Mouse (Mus musculus): Measurements from ENCODE around the gene Clasp1. TPM values are rescaled to one million over a fixed set of nuclear protein-coding genes. Genes with fewer than 3 reads are reported as not detected.

The Clasp1 gene
- polyA plus RNA-seq, 1 experiment, result 21.5 TPM

DNA sequence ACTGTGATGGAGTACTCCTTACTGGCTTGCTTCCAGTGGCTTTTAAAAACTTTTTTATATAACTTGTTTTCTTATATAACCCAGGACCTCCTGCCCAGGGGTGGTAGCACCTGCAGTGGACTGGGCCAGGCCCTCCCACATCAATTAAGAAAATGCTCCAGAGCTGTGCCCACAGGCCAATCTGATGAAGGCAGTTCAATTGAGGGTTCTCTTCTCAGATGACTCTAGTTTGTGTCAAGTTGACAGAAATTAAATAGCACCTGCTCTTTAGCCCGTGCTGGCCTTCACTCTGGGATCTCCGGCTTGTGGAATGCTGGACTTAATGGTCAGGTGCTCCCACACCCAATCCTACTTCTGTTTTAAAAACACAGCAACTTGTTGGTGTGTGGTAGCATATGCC is 112.8 kb downstream of the Clasp1 start:
- TF ChIP-seq POLR2A (IDR thresholded peaks at IDR 0.05; ENCODE audit: borderline replicate concordance, extremely low read depth, low read depth, low read length) (no peak), CTCF (IDR thresholded peaks at IDR 0.05; ENCODE audit: insufficient read depth, low read length) (no peak)
- DNase-seq, result no peak
- Histone ChIP-seq H3K4me3 (replicated peaks; ENCODE audit: extremely low read depth, low read depth, low read length) (no peak overlapping the region), H3K4me1 (ENCODE audit: control insufficient read depth, insufficient read depth, low read length) (no peaks in the 10 kb centered on the region)
- 85% methylated on average over 2 of the region's 2 CpGs for WGBS

DNA sequence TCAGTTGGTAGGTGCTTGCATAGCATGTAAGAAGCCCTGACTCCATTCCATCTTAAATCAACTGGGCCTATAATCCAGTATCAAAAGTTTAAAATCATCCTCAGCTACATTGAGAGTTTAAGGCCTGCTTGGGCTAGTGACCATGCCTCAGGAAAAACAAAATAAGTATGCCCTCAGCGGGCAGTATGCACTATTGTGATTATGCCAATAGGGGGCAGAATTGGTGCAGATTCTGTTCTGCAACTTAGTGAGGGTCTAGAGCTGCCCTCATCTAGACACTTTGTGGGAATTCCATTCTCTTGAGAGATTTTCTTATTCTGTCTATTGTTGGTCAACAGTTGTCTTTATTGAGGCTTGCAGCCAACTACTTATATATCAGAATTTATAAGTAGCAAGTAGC is 116.9 kb downstream of the Clasp1 start:
- DNase-seq, result no peak
- H3K4me3 ChIP-seq (replicated peaks; ENCODE audit: extremely low read depth, low read depth, low read length), result no peak overlapping the region
- H3K4me1 ChIP-seq (ENCODE audit: control insufficient read depth, insufficient read depth, low read length), result no peaks in the 10 kb centered on the region
- 91% methylated on average over 1 of the region's 1 CpGs for WGBS
- TF ChIP-seq CTCF (IDR thresholded peaks at IDR 0.05; ENCODE audit: insufficient read depth, low read length) (no peak), POLR2A (IDR thresholded peaks at IDR 0.05; ENCODE audit: borderline replicate concordance, extremely low read depth, low read depth, low read length) (no peak)

DNA sequence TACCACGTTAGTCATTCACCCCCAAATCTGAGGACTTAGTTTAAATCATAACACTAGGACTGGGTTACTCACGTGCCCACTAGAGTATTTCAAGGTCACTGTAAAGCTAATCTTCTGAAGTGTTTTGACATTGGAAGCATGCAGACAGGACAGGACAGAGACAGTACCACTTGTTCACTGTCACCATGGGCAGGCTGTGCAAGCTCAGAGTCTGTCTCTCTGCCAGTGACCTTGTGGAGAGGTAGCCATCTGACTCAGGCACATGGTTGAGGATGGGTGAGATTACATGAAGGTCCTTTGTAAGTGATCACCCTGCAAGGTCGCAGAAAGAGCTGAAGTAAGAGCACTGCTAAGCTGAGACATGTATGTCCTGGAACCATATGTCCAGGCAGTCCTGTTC is 122.1 kb downstream of the Clasp1 start:
- DNase-seq, result no peak
- TF ChIP-seq POLR2A (IDR thresholded peaks at IDR 0.05; ENCODE audit: borderline replicate concordance, extremely low read depth, low read depth, low read length) (no peak), CTCF (IDR thresholded peaks at IDR 0.05; ENCODE audit: insufficient read depth, low read length) (no peak)
- 85% methylated on average over 3 of the region's 3 CpGs for WGBS
- Histone ChIP-seq H3K4me1 (ENCODE audit: control insufficient read depth, insufficient read depth, low read length) (no peaks in the 10 kb centered on the region), H3K4me3 (replicated peaks; ENCODE audit: extremely low read depth, low read depth, low read length) (no peak overlapping the region)

DNA sequence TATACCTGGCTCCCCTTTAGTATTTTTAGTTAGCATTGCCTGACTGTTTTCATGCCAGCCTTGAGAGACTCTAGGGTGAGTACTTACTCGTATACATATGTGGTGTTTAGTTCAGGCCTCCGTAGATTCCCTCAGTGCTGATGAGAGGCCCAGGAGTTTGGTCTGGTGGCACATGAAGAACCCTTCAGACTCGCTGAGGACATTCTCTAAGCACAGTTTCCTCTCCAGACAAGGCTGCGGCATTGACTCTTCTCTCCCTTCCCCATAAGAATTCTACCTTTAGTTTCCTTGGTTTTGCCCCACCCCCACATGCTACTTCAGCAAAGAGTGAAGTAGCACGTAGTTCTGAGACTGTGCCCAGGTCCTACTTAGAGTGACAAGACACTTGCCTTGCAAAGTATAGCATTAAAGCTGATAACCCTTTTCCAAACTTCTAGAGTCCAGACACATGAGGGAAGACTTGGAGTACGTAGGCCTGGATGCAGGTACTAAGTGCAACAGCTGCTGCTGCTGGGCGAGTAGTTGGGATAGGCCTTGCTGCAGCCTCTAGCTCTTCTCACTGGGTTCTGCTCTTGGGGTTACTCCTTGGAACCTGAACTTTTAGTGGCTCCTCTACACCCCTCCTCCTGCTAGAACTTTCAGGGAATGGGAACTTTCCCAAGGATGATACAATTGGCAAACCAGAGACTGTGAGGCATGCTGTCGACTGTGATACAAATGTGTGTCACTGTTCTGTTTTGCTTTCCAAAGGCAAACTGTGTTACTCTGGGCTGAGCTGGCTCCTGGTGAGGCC is 123.1 kb downstream of the Clasp1 start:
- Histone ChIP-seq H3K4me3 (replicated peaks; ENCODE audit: extremely low read depth, low read depth, low read length) (no peak overlapping the region), H3K4me1 (ENCODE audit: control insufficient read depth, insufficient read depth, low read length) (no peaks in the 10 kb centered on the region)
- DNase-seq, result peak; percentile 12
- no peak for TF ChIP-seq POLR2A (IDR thresholded peaks at IDR 0.05; ENCODE audit: borderline replicate concordance, extremely low read depth, low read depth, low read length)
- TF ChIP-seq CTCF (IDR thresholded peaks at IDR 0.05; ENCODE audit: insufficient read depth, low read length), result no peak
- WGBS, result 75% methylated on average over 8 of the region's 8 CpGs

DNA sequence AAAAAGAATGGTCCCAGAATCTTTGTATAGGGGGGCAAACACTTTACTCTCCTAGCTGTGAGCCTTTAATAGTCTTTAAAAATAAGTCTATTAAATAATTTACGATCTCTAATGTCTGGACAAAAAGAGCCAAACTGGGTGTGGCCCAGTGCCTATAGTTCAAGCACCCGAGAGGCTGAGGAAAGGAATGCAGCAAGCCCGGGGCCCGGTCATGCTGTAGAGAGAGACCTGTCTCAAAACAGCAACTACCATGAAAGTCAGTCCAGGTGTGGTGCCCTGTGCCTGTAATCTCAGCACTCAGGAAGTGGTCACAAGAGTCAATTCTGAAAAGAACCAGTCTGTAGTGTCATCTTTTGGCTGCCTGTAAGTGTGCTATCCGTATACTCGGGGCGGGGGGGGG is 127.4 kb downstream of the Clasp1 start:
- TF ChIP-seq CTCF (IDR thresholded peaks at IDR 0.05; ENCODE audit: insufficient read depth, low read length) (no peak), POLR2A (IDR thresholded peaks at IDR 0.05; ENCODE audit: borderline replicate concordance, extremely low read depth, low read depth, low read length) (no peak)
- H3K4me1 ChIP-seq (ENCODE audit: control insufficient read depth, insufficient read depth, low read length), result no peaks in the 10 kb centered on the region
- DNase-seq, result no peak
- H3K4me3 ChIP-seq (replicated peaks; ENCODE audit: extremely low read depth, low read depth, low read length), result no peak overlapping the region
- 63% methylated on average over 7 of the region's 7 CpGs for WGBS

DNA sequence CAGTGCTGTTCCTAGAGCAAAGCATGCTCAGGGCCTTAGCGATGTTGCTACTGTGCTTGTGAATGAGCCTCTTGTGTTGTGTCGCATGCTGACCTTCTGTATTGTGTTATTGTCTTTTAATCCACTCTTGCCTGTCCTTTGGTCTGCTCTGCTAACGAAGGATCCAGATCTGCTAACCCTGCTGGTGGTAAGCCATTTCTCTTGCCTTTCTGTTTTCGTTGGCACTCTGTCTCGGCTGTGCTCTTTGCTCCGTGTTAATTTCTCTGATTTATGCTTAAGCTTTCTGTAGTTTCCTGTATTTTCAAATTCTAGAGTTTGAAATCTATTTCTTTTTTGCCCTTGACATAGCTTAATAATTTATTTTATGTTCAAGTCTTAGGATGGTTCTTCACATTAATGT is 134.3 kb downstream of the Clasp1 start:
- no peak for DNase-seq
- 93% methylated on average over 6 of the region's 6 CpGs for WGBS
- TF ChIP-seq CTCF (IDR thresholded peaks at IDR 0.05; ENCODE audit: insufficient read depth, low read length), result no peak
- no peak for TF ChIP-seq POLR2A (IDR thresholded peaks at IDR 0.05; ENCODE audit: borderline replicate concordance, extremely low read depth, low read depth, low read length)
- Histone ChIP-seq H3K4me1 (ENCODE audit: control insufficient read depth, insufficient read depth, low read length) (no peaks in the 10 kb centered on the region), H3K4me3 (replicated peaks; ENCODE audit: extremely low read depth, low read depth, low read length) (no peak overlapping the region)

DNA sequence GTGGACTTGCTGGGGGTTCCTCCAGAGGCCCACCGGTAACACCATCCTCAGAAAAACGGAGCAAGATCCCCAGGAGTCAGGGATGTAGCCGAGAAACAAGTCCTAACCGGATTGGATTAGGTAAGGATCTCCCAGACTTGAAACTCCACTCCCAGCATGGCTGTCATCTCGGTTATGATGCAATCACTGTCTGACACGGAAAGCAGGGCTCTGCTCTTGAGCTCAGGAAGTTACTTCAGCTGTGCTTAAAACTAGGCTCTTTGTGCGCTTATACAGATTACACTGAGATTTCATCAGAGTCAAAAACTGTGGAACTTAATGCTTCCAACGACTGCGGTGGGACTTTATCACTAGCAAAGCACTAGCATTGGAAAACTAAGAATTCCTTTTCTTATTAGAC is 136.5 kb downstream of the Clasp1 start:
- Histone ChIP-seq H3K4me3 (replicated peaks; ENCODE audit: extremely low read depth, low read depth, low read length) (no peak overlapping the region), H3K4me1 (ENCODE audit: control insufficient read depth, insufficient read depth, low read length) (no peaks in the 10 kb centered on the region)
- TF ChIP-seq POLR2A (IDR thresholded peaks at IDR 0.05; ENCODE audit: borderline replicate concordance, extremely low read depth, low read depth, low read length) (no peak), CTCF (IDR thresholded peaks at IDR 0.05; ENCODE audit: insufficient read depth, low read length) (no peak)
- no peak for DNase-seq
- 70% methylated on average over 9 of the region's 9 CpGs for WGBS

DNA sequence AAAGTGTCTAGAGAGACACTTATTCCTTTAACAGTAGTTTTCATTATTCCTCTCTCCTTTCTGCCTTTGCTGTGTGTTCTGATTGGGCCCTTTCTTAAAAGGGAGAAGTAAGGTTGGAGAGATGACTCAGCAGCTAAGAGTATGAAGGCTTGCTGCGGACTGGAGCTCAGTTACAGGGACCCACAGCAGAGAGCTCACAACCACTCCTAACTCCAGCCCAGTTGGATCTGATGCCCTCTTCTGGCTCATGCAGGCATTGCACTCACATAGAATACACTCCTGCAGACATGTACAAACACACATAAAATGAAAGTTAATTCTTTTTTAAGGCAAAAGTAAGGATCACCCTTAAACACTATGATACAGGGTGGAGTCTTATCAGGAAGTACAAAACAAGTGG is 140.4 kb downstream of the Clasp1 start:
- no peak for DNase-seq
- TF ChIP-seq CTCF (IDR thresholded peaks at IDR 0.05; ENCODE audit: insufficient read depth, low read length), result no peak
- TF ChIP-seq POLR2A (IDR thresholded peaks at IDR 0.05; ENCODE audit: borderline replicate concordance, extremely low read depth, low read depth, low read length), result no peak
- 97% methylated on average over 1 of the region's 1 CpGs for WGBS
- no peak overlapping the region for H3K4me3 ChIP-seq (replicated peaks; ENCODE audit: extremely low read depth, low read depth, low read length)
- peaks cover 2% of the 10 kb centered on the region; the same call in 1 of the 2 replicates for H3K4me1 ChIP-seq (ENCODE audit: control insufficient read depth, insufficient read depth, low read length)

DNA sequence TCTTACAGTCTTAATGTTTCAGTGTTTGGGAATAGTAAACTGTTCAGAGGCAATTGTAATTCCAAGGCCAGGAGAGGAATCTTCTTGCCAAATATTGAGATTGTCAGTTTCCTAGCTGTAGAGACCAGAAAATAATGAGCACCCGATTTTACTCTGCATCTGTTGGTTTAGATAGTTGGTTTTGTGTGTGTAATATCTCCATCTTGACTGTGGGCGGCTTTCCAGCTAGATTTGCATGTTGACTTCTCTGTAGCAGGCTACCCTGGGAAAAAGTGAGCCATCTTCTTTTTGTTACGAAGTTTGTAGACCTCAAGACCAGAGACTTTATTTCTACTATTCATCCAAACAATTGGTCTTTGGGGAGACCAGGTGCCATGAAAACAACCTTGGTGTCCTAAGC is 142.4 kb downstream of the Clasp1 start:
- TF ChIP-seq POLR2A (IDR thresholded peaks at IDR 0.05; ENCODE audit: borderline replicate concordance, extremely low read depth, low read depth, low read length) (no peak), CTCF (IDR thresholded peaks at IDR 0.05; ENCODE audit: insufficient read depth, low read length) (no peak)
- peaks cover 2% of the 10 kb centered on the region; the same call in 1 of the 2 replicates for H3K4me1 ChIP-seq (ENCODE audit: control insufficient read depth, insufficient read depth, low read length)
- no peak for DNase-seq
- 91% methylated on average over 3 of the region's 3 CpGs for WGBS
- H3K4me3 ChIP-seq (replicated peaks; ENCODE audit: extremely low read depth, low read depth, low read length), result no peak overlapping the region

DNA sequence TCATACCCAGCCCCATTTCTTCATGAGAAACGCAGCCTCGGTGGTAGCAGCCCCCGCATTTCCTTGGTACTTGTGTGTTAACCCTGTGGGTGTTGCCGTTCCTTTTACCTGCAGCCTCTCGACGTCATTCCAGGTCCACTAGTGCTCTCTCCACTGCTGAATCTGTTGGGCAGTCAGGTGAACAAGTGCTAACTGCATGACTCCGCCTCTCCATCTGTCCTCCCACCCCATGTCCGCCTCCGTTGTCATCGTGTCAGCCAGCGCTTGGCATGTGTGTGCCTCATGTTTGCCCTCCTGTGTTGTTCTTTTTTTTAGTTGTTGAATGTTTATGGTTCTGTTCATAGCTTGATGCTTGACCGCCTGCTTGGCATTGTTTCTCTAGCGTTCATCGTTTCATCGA is 147.2 kb downstream of the Clasp1 start:
- TF ChIP-seq CTCF (IDR thresholded peaks at IDR 0.05; ENCODE audit: insufficient read depth, low read length) (no peak), POLR2A (IDR thresholded peaks at IDR 0.05; ENCODE audit: borderline replicate concordance, extremely low read depth, low read depth, low read length) (no peak)
- Histone ChIP-seq H3K4me1 (ENCODE audit: control insufficient read depth, insufficient read depth, low read length) (peaks cover 2% of the 10 kb centered on the region; the same call in 1 of the 2 replicates), H3K4me3 (replicated peaks; ENCODE audit: extremely low read depth, low read depth, low read length) (no peak overlapping the region)
- 87% methylated on average over 15 of the region's 15 CpGs for WGBS
- no peak for DNase-seq

Data from lung, adult 2 months (tissue).